Mouse (Mus musculus) limb, embryonic 13.5 days (tissue): ENCODE results near the gene Tfeb. TPM values are rescaled to one million over a fixed set of nuclear protein-coding genes. Genes with fewer than 3 reads are reported as not detected.

Experiments used
- ATAC-seq: fragments of 200-750 bp; cut with Nextera tagmentation; 2 replicates; pipeline ENCODE4 v1.8.0; 2017; ENCODE audit warnings: low read depth, moderate number of reproducible peaks, moderate TSS enrichment; ENCODE audit not compliant: low FRiP score
- H3K27ac ChIP-seq: fragments of 300-500 bp; sonication (generic); 2 replicates; pipeline ENCODE4 v1.5.1; 2015; ENCODE audit warnings: inconsistent platforms, mild to moderate bottlenecking, moderate library complexity
- H3K27me3 ChIP-seq: fragments of 300-500 bp; sonication (generic); 2 replicates; pipeline ENCODE4 v1.6.1; 2015; ENCODE audit warnings: mild to moderate bottlenecking, inconsistent platforms
- H3K36me3 ChIP-seq: fragments of 300-500 bp; sonication (generic); 2 replicates; pipeline ENCODE4 v1.6.1; 2015; ENCODE audit warnings: inconsistent platforms, mild to moderate bottlenecking, moderate library complexity
- H3K4me1 ChIP-seq: fragments of 300-500 bp; sonication (generic); 2 replicates; pipeline ENCODE4 v1.6.1; 2015; ENCODE audit warnings: inconsistent platforms
- H3K4me2 ChIP-seq: fragments of 300-500 bp; sonication (generic); replicated peaks from 2 replicates; pipeline ENCODE4 v1.6.1; 2015; ENCODE audit warnings: inconsistent platforms, mild to moderate bottlenecking, moderate library complexity
- H3K4me3 ChIP-seq: fragments of 300-500 bp; sonication (generic); 2 replicates; pipeline ENCODE4 v1.5.1; 2015; ENCODE audit warnings: moderate library complexity, mild to moderate bottlenecking, inconsistent platforms
- H3K9ac ChIP-seq: fragments of 300-500 bp; sonication (generic); 2 replicates; pipeline ENCODE4 v1.6.1; 2015; ENCODE audit warnings: mild to moderate bottlenecking, inconsistent platforms
- H3K9me3 ChIP-seq: fragments of 300-500 bp; sonication (generic); 2 replicates; pipeline ENCODE4 v1.6.1; 2016; ENCODE audit warnings: inconsistent platforms
- WGBS: fragments of 180-500 bp; shearing (Covaris S2); methylation state at CpG from one replicate; pipeline ENCODE4 v1.1.7; 2015; 5-methylcytosine and 5-hydroxymethylcytosine counted together
- polyA plus RNA-seq: library from polyadenylated mRNA; unstranded; fragments of >200 nt; fragmentation: Nextera tagmentation; extraction: Ambion mirVana; gene quantifications from 2 replicates; pipeline ENCODE4 v1.2.1, GENCODE M21; 2015

The Tfeb gene
- polyA plus RNA-seq, 1 experiment from 2014 or later, result 8.8 TPM

DNA sequence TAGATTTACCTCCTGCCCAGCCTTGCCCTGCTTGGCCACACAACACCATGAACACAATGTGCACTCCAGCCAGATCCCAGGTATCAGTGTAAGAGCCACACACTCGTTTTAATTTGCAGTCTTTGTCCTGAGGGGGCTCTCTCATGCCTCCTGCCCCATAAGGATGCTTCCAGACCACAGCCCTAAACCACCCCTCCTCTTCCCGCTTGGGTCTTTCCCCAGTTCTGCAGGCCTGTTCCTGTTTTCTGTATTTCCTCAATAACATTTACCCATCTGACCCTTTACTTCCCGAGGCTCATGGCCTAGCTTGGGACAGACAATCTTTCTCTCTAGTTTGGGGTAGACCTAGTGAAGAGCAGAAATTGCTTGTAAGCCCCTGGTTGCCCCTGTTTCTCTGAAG lies 21.8 kb upstream of the Tfeb start:
- H3K27ac ChIP-seq, result no peak overlapping the region
- ATAC-seq, result no peak
- no peak overlapping the region for H3K4me2 ChIP-seq
- no peak overlapping the region for H3K9ac ChIP-seq
- 59% methylated on average over 3 of the region's 3 CpGs for WGBS
- H3K4me1 ChIP-seq, result no peaks in the 10 kb centered on the region; the same call in 1 of the 2 replicates
- H3K36me3 ChIP-seq, result no peaks in the 10 kb centered on the region
- no peaks in the 10 kb centered on the region for H3K9me3 ChIP-seq
- no peak overlapping the region for H3K4me3 ChIP-seq
- H3K27me3 ChIP-seq, result no peaks in the 10 kb centered on the region

DNA sequence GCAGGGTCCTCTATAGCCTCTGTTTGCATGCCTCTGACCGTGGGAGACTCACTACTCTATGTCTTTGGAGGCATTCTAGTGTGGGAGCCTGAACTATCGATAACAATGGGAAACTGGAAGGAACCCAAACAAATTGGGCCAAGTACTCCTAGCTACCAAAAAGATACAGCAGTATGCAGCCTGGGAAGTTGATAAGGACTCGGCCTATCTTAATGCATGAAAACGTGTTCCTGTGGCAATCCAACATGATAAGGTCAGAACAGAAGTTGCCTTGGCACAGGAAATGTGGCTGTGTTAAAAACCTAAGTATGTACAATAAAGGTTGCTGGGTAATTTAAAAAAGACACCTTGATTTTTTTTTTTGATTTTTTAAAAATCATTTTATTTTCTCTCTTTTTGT lies 15.6 kb upstream of the Tfeb start:
- 85% methylated on average over 4 of the region's 4 CpGs for WGBS

DNA sequence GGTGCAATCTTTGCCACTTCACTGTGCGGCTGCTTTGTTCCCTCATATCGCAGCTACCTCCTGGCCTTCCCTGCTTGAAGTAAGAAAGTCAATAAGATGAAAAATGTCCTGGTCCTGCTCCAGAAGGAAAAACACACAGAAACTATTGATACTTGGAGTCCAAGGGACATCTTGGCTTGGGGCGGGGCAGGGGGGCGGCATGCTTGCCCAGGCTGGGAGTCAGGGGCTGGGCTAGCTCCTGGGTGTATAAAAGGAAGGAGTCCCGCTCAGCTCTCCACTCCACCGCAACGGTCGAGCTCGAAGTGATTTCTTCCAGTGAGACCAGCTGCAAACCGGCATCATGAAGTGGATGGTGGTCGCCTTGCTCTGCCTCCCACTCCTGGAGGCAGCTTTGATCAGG lies 10.3 kb upstream of the Tfeb start, which contains the start of gene Pgc:
Gene Pgc, plus strand, starts transcription at position 277 of the 400 bp plus-strand sequence.
- Histone ChIP-seq H3K9ac (no peak within 1 kb of the TSS), H3K36me3 (no peaks in the 10 kb centered on the region), H3K4me1 (no peaks in the 10 kb centered on the region), H3K27me3 (no peaks in the 10 kb centered on the region), H3K4me2 (no peak within 1 kb of the TSS), H3K27ac (no peak within 1 kb of the TSS), H3K9me3 (no peaks in the 10 kb centered on the region), H3K4me3 (no peak within 1 kb of the TSS)
- WGBS, result 74% methylated on average over 11 of the region's 11 CpGs
- no peak for ATAC-seq

More for the DNA sequence above, 15.6 kb upstream of the Tfeb start:
- H3K27ac ChIP-seq, result no peak overlapping the region
- H3K4me1 ChIP-seq, result no peaks in the 10 kb centered on the region
- no peaks in the 10 kb centered on the region for H3K36me3 ChIP-seq
- H3K9ac ChIP-seq, result no peak overlapping the region
- no peak overlapping the region for H3K4me2 ChIP-seq
- no peaks in the 10 kb centered on the region for H3K27me3 ChIP-seq
- no peak overlapping the region for H3K4me3 ChIP-seq
- no peak for ATAC-seq
- H3K9me3 ChIP-seq, result no peaks in the 10 kb centered on the region

DNA sequence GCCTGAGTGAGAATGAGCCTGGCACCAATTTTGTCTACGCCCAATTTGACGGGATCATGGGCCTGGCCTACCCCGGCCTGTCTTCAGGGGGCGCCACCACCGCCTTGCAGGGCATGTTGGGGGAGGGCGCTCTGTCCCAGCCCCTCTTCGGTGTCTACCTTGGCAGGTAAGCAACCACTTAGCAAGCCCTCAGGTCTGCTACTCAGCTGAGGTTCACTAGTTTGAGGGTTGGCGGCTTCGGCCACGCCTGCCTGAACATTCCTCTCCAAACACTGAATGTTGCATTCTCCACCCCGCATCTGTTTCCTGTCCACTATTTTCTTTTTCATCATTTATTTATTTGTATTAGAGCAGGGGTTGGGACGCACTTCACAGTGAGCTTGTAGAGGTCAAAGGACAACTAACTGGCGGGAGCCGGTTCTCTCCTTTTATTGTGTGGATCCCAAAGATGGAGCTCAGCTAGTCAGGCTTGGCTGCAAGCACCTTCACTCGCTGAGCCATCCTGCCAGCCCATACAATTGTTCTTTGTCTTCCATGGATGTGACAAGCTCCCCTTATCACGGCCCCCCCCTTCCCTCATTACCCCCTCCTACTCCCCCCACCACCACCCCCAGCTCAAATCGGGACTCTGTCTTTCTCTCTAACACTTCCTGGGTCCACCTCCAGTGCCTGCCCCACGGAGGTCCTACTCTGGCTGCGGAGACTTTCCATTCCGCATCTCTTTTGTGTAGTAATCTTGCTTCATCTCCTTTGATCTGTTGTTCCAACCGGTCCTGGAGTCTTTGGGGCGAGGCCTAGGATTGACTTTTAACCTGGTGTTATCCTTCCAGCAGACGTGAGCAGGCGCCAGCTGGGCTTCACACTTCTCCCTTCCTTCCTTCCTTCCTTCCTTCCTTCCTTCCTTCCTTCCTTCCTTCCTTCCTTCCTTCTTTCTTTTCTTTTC lies 5.9 kb upstream of the Tfeb start:
- 60% methylated on average over 24 of the region's 24 CpGs for WGBS
- no peaks in the 10 kb centered on the region for H3K27me3 ChIP-seq
- H3K4me1 ChIP-seq, result no peaks in the 10 kb centered on the region
- no peaks in the 10 kb centered on the region for H3K9me3 ChIP-seq
- no peak overlapping the region for H3K4me2 ChIP-seq
- H3K36me3 ChIP-seq, result no peaks in the 10 kb centered on the region
- ATAC-seq, result no peak
- no peak overlapping the region for H3K4me3 ChIP-seq
- H3K9ac ChIP-seq, result no peak overlapping the region
- no peak overlapping the region for H3K27ac ChIP-seq

DNA sequence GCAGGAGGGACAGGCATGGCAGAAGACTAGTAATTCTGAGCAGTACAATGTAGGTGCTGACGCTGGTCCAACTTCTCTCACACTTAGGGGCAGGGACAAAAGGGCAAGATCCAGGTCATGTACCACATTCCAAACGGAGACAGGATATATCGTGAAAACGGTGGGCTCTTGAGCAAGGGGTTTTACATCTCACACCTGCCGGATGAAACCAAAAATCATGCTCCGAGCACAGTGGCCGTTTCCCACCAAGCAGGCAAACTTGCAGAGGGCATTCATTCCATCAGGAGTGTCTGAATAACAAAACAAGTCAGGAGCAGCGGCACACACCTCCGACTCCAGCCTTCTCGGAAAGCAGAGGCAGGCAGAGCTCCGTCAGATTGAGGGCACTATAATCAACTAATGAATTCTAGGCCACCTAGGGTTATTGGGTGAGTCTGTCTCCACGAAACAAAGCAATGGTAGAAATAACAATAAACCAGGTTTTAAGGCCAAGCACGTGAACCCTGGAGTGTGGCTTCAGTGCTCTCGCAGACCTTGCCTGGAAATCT lies 1.2 kb upstream of the Tfeb start:
- H3K4me1 ChIP-seq, result peaks cover 21% of the 10 kb centered on the region
- H3K4me2 ChIP-seq, result no peak overlapping the region
- H3K27ac ChIP-seq, result no peak overlapping the region
- no peaks in the 10 kb centered on the region for H3K36me3 ChIP-seq
- no peak overlapping the region for H3K4me3 ChIP-seq
- H3K9ac ChIP-seq, result no peak overlapping the region
- WGBS, result 71% methylated on average over 14 of the region's 14 CpGs
- no peak for ATAC-seq
- H3K9me3 ChIP-seq, result no peaks in the 10 kb centered on the region
- H3K27me3 ChIP-seq, result no peaks in the 10 kb centered on the region

DNA sequence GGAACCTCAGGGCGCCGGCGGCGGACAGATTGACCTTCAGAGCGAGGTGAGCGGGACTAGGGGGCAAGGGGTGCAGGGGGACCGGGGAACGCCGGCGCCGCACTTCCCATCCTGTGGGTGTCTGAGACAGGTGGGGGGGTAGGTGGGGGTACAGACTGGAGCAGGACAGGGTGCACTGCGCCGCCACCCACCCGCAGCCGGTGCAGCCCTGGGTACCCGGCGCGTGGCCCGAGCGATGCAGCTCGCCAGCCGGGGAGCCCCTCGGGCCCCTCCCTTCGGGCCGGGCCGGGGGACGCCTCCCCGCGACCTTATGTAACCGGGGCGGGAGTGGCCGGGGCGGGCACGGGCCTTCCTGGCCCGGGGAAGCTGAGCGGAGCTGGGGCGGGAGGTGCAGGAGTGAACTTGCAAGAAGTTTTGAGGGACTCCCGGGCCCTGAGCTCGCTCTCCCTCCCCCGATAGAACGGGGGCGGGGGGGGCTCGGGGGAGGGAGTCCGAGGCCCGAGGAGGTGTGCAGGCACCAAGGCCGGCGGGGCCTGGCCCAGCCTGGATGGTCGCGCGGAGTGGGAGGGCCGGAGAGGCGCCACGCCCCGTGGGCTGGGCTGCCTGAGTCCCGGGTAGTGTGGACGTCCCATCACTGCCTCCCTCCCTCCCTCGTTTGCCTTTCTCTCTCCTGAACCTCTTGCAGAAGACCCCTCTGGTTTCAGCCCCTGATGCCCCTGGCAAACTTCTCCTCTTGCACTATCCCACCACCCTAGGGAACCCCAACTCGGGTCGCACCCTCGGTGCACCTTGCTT lies 638 bp downstream of the Tfeb start:
- ATAC-seq, result peak; percentile 90
- peak overlapping the region; percentile 95 for H3K4me2 ChIP-seq
- no peaks in the 10 kb centered on the region for H3K9me3 ChIP-seq
- peak overlapping the region; percentile 79 for H3K9ac ChIP-seq
- H3K27me3 ChIP-seq, result peaks cover 8% of the 10 kb centered on the region; the same call in 1 of the 2 replicates
- H3K27ac ChIP-seq, result peak overlapping the region; percentile 80
- peaks cover 21% of the 10 kb centered on the region for H3K4me1 ChIP-seq
- H3K36me3 ChIP-seq, result no peaks in the 10 kb centered on the region
- WGBS, result under 1% methylated on average over 46 of the region's 60 CpGs
- H3K4me3 ChIP-seq, result peak overlapping the region; percentile 82

DNA sequence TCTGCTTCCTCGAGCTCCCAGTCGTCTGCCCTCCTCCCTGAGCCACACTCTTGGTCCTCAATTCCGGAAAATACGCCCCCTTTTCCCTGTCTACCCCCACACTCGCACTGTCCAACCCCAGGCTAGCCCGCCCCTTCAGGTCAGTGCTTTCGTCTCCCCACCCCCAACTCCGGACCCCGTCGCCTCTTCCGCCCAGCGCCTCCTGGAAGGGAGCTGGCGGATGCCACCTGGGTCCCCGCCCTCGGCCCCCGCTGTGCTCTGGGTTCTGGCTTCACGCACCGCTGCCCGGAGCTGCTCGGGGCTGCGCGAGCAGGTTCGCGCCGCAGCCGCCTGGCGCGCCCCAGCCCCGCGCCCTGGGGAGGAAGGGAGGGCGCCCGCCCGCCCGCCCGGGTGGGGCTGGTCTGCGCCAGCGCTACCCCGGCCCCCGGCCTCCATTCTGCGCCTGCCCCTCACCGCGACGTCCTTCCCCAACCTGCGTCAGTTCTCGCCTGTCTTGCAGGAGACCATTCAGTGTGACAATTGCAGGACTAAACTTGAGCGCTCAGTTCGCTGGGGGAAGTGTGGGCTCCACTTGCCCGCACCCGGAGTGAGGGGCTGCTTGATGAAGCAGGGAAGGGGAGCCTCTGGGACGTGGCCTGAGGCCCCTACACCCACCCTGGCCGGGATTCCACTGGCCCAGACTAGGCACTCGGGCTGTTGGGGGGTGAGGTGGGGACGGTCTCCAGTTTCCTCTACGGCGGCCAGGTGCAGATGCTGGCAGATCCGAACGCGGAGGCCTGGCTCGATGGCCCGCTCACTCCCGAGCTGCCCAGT lies 1.4 kb downstream of the Tfeb start:
- whole genome bisulfite sequencing, result under 1% methylated on average over 52 of the region's 61 CpGs
- Histone ChIP-seq H3K9ac (peak overlapping the region; percentile 79), H3K36me3 (no peaks in the 10 kb centered on the region), H3K27ac (peak overlapping the region; percentile 80), H3K4me1 (peaks cover 21% of the 10 kb centered on the region), H3K27me3 (peaks cover 8% of the 10 kb centered on the region; the same call in 1 of the 2 replicates), H3K4me2 (peak overlapping the region; percentile 95), H3K4me3 (peak overlapping the region; percentile 82), H3K9me3 (no peaks in the 10 kb centered on the region)
- peak; percentile 48 for ATAC-seq

DNA sequence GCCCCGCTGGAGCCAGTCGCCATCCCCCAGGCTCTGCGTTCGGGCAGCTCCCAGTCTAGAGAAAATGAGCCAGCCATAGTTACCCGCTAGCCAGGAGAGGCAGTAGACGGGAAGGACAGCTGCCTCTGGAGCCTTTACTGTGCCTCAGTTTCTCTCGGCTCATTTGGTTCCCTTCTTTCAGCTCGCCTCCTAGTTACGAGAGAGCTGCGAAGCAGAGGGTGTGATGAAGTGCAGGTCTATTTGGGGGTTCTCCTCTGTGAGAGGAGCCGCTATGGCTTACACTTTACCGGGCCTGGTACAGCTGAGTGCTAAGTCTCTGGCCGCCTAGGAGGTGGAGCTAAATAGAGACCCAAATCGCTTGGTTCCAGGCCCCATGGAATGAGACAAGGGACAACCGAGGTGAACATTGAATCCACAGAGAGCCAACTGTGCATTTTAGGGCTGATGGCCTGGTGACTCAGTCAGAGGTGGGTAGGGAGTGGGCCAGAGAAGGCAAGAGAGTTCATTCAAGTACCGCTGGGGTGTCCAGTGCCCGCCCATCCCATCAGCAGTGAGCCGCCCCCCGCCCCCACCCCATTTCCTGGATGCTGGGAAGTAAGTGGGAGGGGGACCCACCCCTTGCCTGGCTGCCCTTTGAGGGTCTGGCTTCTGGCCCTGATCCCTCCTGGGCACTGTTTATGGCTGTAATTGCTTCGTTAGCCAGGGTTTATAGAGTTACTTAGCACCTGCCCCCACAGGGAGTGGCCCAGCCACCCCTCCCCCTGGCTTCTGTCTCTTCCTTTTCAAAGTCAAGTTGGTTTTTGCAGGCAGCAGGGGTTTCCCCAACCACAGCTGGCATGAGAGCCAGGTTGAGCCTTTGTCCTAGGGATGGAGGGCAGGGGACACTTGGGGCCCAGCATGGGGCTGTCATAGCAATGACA lies 2.3 kb downstream of the Tfeb start:
- H3K4me3 ChIP-seq, result peak overlapping the region; percentile 82
- ATAC-seq, result no peak
- H3K27me3 ChIP-seq, result peaks cover 8% of the 10 kb centered on the region; the same call in 1 of the 2 replicates
- peaks cover 21% of the 10 kb centered on the region for H3K4me1 ChIP-seq
- no peaks in the 10 kb centered on the region for H3K36me3 ChIP-seq
- H3K4me2 ChIP-seq, result peak overlapping the region; percentile 95
- no peaks in the 10 kb centered on the region for H3K9me3 ChIP-seq
- 2% methylated on average over 20 of the region's 20 CpGs for WGBS
- peak overlapping the region; percentile 80 for H3K27ac ChIP-seq
- peak overlapping the region; percentile 79 for H3K9ac ChIP-seq

DNA sequence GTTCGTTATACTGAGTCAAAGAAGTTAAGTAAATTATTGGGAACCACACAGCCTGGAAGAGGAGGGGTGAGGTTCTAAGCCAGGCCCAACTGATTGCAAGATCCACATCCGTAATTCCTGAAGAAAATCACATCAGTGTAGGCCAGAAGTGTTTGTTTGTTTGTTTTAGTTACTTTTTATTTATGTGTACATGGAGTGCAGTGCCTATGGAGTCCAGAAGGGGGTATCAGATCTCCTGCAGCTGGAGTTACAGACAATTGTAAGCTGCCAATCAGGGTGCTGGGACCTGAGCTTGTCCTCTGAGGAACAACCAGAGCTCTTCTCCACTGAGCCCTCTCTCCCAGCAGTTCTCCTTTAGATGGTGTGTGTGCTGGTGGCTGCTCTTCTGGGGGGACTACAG lies 3.4 kb downstream of the Tfeb start:
- Histone ChIP-seq H3K36me3 (no peaks in the 10 kb centered on the region), H3K27me3 (peaks cover 8% of the 10 kb centered on the region; the same call in 1 of the 2 replicates), H3K4me1 (peaks cover 21% of the 10 kb centered on the region), H3K9ac (no peak overlapping the region), H3K4me3 (no peak overlapping the region), H3K9me3 (no peaks in the 10 kb centered on the region), H3K27ac (0 out of 2 replicates have a peak overlapping the region, but pooled peaks have one; percentile 15), H3K4me2 (no peak overlapping the region)
- WGBS, result 55% methylated on average over 2 of the region's 2 CpGs
- ATAC-seq, result no peak

DNA sequence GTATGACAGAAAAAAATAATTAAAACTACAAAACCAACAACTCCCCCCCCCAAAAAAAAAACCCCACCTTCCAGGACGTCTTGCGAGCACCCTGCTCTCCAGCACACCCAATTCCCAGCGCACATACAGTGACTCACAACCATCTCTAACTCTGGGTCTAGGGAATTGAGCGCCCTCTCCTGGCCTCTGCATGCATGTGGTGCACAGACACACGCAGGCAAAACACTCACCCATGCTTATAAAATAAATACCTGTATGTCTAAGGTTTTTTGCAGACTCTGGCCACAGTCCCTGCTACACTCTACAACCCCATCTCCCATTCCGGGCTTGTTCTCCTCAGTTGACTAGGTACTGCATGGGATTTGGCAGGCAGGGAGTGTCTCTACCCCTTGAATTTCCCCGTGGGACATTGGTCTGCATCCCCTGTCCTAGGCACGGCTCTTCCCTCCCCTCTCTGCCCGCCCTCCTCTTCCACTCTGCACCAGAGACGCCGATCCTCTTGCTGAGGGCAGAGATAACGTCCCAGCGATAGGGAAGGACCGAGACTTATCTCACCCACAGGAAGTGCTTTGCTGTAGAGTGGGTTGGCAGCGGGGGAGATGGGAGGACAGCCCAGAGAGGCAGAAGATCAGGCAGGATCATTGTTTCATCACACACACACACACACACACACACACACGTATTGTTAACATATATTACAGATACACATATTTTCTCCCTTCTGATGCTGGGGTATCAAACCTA lies 6.3 kb downstream of the Tfeb start:
- no peaks in the 10 kb centered on the region for H3K9me3 ChIP-seq
- no peaks in the 10 kb centered on the region for H3K36me3 ChIP-seq
- no peak overlapping the region for H3K9ac ChIP-seq
- H3K27me3 ChIP-seq, result peaks cover 8% of the 10 kb centered on the region; the same call in 1 of the 2 replicates
- H3K4me2 ChIP-seq, result no peak overlapping the region
- 45% methylated on average over 16 of the region's 16 CpGs for WGBS
- ATAC-seq, result no peak
- H3K4me3 ChIP-seq, result no peak overlapping the region
- no peak overlapping the region for H3K27ac ChIP-seq
- peaks cover 21% of the 10 kb centered on the region for H3K4me1 ChIP-seq
